Mouse (Mus musculus) ES-E14 (cell line): Measurements from ENCODE around the gene Gal. TPM values are rescaled to one million over a fixed set of nuclear protein-coding genes. Genes with fewer than 3 reads are reported as not detected.

Experiments
- DNase-seq: peaks from one replicate; pipeline ENCODE4 v3.0.0-alpha.2; 2013; ENCODE audit warnings: low read depth, low spot score
- H3K27ac ChIP-seq: 2 replicates; pipeline ENCODE4 v1.5.1; 2012; ENCODE audit warnings: low read depth, mild to moderate bottlenecking, low read length, moderate library complexity, mixed read lengths; ENCODE audit not compliant: poor library complexity, insufficient read depth, severe bottlenecking
- H3K36me3 ChIP-seq: 2 replicates; pipeline ENCODE4 v1.6.1; 2012; ENCODE audit warnings: mild to moderate bottlenecking, low read length, moderate library complexity, mixed read lengths; ENCODE audit not compliant: control insufficient read depth, poor library complexity, insufficient read depth, severe bottlenecking
- H3K4me1 ChIP-seq, 2 experiments: fragments of 150-350 bp in 1 of 2; sonication (generic) in 1 of 2; 2 replicates each; pipeline ENCODE4 v1.6.1; 2012; ENCODE audit warnings: low read length in 2 of 2, mild to moderate bottlenecking in 1 of 2, mixed read lengths in 1 of 2; ENCODE audit not compliant: control insufficient read depth in 2 of 2, insufficient read depth in 2 of 2, poor library complexity in 1 of 2
- H3K4me3 ChIP-seq, 2 experiments: fragments of 150-350 bp in 1 of 2; sonication (generic) in 1 of 2; 2 replicates each; pipeline ENCODE4 v1.5.1; 2012; ENCODE audit warnings: low read length in 2 of 2, low read depth in 1 of 2, mild to moderate bottlenecking in 1 of 2, mixed read lengths in 1 of 2; ENCODE audit not compliant: insufficient read depth in 1 of 2, poor library complexity in 1 of 2, severe bottlenecking in 1 of 2
- H3K9ac ChIP-seq: 2 replicates; pipeline ENCODE4 v1.6.1; 2012; ENCODE audit warnings: low read depth, mild to moderate bottlenecking, low read length, mixed read lengths; ENCODE audit not compliant: poor library complexity, insufficient read depth, severe bottlenecking
- H3K9me3 ChIP-seq: fragments of 150-350 bp; sonication (generic); 2 replicates; pipeline ENCODE4 v1.6.1; 2012; ENCODE audit warnings: low read depth, mild to moderate bottlenecking, low read length; ENCODE audit not compliant: control insufficient read depth, insufficient read depth
- CHD2 ChIP-seq: IDR thresholded peaks from 2 replicates; pipeline ENCODE4 v1.6.1; 2014; ENCODE audit warnings: mild to moderate bottlenecking, low read depth, low read length, inconsistent platforms
- HCFC1 ChIP-seq: IDR thresholded peaks from 2 replicates; pipeline ENCODE4 v1.6.1; 2012; ENCODE audit warnings: low read length, inconsistent platforms, borderline replicate concordance; ENCODE audit not compliant: insufficient read depth
- MAFK ChIP-seq: IDR thresholded peaks from 2 replicates; pipeline ENCODE4 v1.6.1; 2014; ENCODE audit warnings: mild to moderate bottlenecking, low read depth, low read length, inconsistent platforms; ENCODE audit not compliant: insufficient read depth
- ZC3H11A ChIP-seq: IDR thresholded peaks from 2 replicates; pipeline ENCODE4 v1.6.1; 2012; ENCODE audit warnings: low read depth, mild to moderate bottlenecking, inconsistent platforms, low read length, borderline replicate concordance
- ZNF384 ChIP-seq: IDR thresholded peaks from 2 replicates; pipeline ENCODE4 v1.6.1; 2012; ENCODE audit warnings: low read depth, low read length, inconsistent platforms
- in situ Hi-C, 2 experiments: fragments of 600-800 bp; cut with MboI; formaldehyde crosslinking; loops; one replicate each; pipeline ENCODE4 v1.15.1; 2025; ENCODE audit warnings: low sequenced_read_pairs in 2 of 2, inconsistent platforms in 1 of 2; ENCODE audit not compliant: unreplicated experiment in 2 of 2
- total RNA-seq: library from RNA; depleted of rRNA; stranded (reverse); fragments of 300-350 nt; gene quantifications from 2 replicates; pipeline ENCODE4 v1.2.3, GENCODE M21; 2012

Gal gene
- total RNA-seq, 1 experiment = 0.27 TPM

DNA sequence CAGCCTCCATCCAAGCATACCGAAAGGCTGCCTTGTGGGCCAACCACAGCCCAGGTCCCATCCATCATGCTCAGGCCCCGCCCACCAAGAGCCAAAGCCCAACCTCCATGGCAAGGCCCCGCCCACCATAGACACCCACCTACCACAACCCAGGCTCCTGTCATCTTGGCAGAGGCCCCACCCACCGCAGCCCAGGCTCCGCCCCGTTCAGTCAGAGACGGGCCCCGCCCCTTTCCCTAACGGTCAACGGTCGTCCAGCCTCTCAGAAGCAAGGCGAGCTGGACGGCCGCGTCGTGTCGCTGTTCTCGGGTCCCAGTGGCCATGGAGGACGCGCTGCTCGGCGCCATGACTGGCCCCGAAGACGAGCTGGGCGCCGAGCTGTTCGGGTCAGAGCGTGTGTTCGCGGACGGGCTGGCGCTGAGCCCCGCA, 25.7 kb downstream of the Gal start, which contains the start of gene Tesmin:
TSS of gene Tesmin (plus strand) at position 229 of the 429 bp plus-strand sequence.
- Histone ChIP-seq H3K27ac (peak within 1 kb of the TSS; percentile 56; the same call in 1 of the 2 replicates), H3K4me3 (peak within 1 kb of the TSS; percentile 67 to 79), H3K4me1 (peaks cover 2% of the 10 kb centered on the region in 2 experiments; a peak in 2 of 4 replicates), H3K36me3 (peaks cover 7% of the 10 kb centered on the region), H3K9ac (peak within 1 kb of the TSS; percentile 80), H3K9me3 (no peaks in the 10 kb centered on the region)
- TF ChIP-seq MAFK = no peak
- TF ChIP-seq CHD2 = no peak
- no peak for TF ChIP-seq ZC3H11A
- no peak; the same call in 1 of the 2 replicates for TF ChIP-seq HCFC1
- TF ChIP-seq ZNF384 = no peak
- in situ Hi-C loops = no loop called here
- peak; percentile 95 for DNase-seq

DNA sequence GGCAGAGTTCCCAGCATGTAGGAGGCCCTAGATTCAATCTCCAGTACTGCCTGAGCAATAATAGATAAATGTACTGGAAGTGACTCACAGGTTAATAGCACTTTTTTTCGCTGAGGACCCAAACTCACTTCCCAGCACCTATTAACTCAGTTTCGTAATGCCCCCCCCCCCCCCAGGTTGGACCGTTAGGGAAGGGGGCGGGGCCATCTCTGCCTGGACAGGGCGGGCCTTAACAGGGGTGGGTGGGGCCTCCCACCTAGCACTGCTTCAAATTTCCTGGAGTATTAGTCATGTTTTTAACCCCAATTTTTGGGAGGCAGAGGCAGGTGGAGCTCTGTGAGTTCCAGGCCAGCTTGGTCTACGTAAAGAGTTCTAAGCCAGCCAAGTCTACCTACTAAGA, 26.3 kb downstream of the Gal start:
- in situ Hi-C loops = no loop called here
- Histone ChIP-seq H3K4me1 (peaks cover 2% of the 10 kb centered on the region in 2 experiments; a peak in 2 of 4 replicates), H3K4me3 (peak overlapping the region in 1 of 2 experiments; percentile 10; a peak in 2 of 4 replicates), H3K27ac (no peak overlapping the region), H3K9ac (no peak overlapping the region), H3K36me3 (peaks cover 7% of the 10 kb centered on the region), H3K9me3 (no peaks in the 10 kb centered on the region)
- TF ChIP-seq ZNF384 (no peak), MAFK (no peak), HCFC1 (no peak), CHD2 (no peak), ZC3H11A (no peak)
- DNase-seq = no peak

GRCm38 (mm10) chr19:3378614-3379013, 35.7 kb downstream of the Gal start:
- DNase-seq = no peak
- H3K36me3 ChIP-seq = peaks cover 50% of the 10 kb centered on the region
- TF ChIP-seq ZC3H11A (no peak), ZNF384 (no peak), HCFC1 (no peak), MAFK (no peak), CHD2 (no peak)
- H3K4me1 ChIP-seq = no peaks in the 10 kb centered on the region
- H3K9ac ChIP-seq = no peak overlapping the region
- no peak overlapping the region for H3K4me3 ChIP-seq
- H3K9me3 ChIP-seq = no peaks in the 10 kb centered on the region
- H3K27ac ChIP-seq = no peak overlapping the region
- in situ Hi-C loops = no loop called here

GRCm38 (mm10) chr19:3376966-3377715, 37.2 kb downstream of the Gal start:
- TF ChIP-seq CHD2 = no peak
- no peak for TF ChIP-seq ZNF384
- no peak for TF ChIP-seq ZC3H11A
- TF ChIP-seq MAFK = no peak
- no peak for TF ChIP-seq HCFC1
- no peak overlapping the region for H3K27ac ChIP-seq
- peaks cover 51% of the 10 kb centered on the region for H3K36me3 ChIP-seq
- H3K4me3 ChIP-seq = no peak overlapping the region
- no peak for DNase-seq
- in situ Hi-C loops = no loop called here
- H3K4me1 ChIP-seq = no peaks in the 10 kb centered on the region
- H3K9ac ChIP-seq = no peak overlapping the region
- no peaks in the 10 kb centered on the region for H3K9me3 ChIP-seq
